Mouse (Mus musculus) limb, embryonic 11.5 days (tissue): ENCODE measurements around the gene Cd300ld5. TPM values are rescaled to one million over a fixed set of nuclear protein-coding genes. Genes with fewer than 3 reads are reported as not detected.

Experiments
- ATAC-seq: fragments of 200-750 bp; cut with Nextera tagmentation; 2 replicates; pipeline ENCODE4 v1.8.0; 2017; ENCODE audit warnings: low read depth; ENCODE audit not compliant: insufficient number of reproducible peaks, low FRiP score, low TSS enrichment
- DNase-seq: peaks from one replicate; pipeline ENCODE4 v3.0.0-alpha.2; 2015; ENCODE audit warnings: low spot score
- H3K27ac ChIP-seq: fragments of 300-500 bp; sonication (generic); replicated peaks from 2 replicates; pipeline ENCODE4 v1.5.1; 2014; ENCODE audit warnings: low read depth, mild to moderate bottlenecking, low read length
- H3K27me3 ChIP-seq: fragments of 300-500 bp; sonication (generic); 2 replicates; pipeline ENCODE4 v1.6.1; 2014; ENCODE audit warnings: mild to moderate bottlenecking, low read length, mixed read lengths; ENCODE audit not compliant: control insufficient read depth, insufficient read depth
- H3K36me3 ChIP-seq: fragments of 300-500 bp; sonication (generic); 2 replicates; pipeline ENCODE4 v1.6.1; 2014; ENCODE audit warnings: mild to moderate bottlenecking, low read length, moderate library complexity, mixed read lengths; ENCODE audit not compliant: control insufficient read depth, insufficient read depth
- H3K4me1 ChIP-seq: fragments of 300-500 bp; sonication (generic); 2 replicates; pipeline ENCODE4 v1.6.1; 2014; ENCODE audit warnings: low read length, mixed read lengths; ENCODE audit not compliant: control insufficient read depth, insufficient read depth
- H3K4me2 ChIP-seq: fragments of 300-500 bp; sonication (generic); 2 replicates; pipeline ENCODE4 v1.6.1; 2014; ENCODE audit warnings: low read depth, mild to moderate bottlenecking, moderate library complexity; ENCODE audit not compliant: severe bottlenecking
- H3K4me3 ChIP-seq: fragments of 300-500 bp; sonication (generic); 2 replicates; pipeline ENCODE4 v1.5.1; 2014; ENCODE audit warnings: low read depth, low read length
- H3K9ac ChIP-seq: fragments of 300-500 bp; sonication (generic); 2 replicates; pipeline ENCODE4 v1.6.1; 2014; ENCODE audit warnings: mild to moderate bottlenecking, low read length
- H3K9me3 ChIP-seq: fragments of 300-500 bp; sonication (generic); 2 replicates; pipeline ENCODE4 v1.6.1; 2016; ENCODE audit warnings: low read length; ENCODE audit not compliant: control insufficient read depth
- WGBS: fragments of 180-500 bp; shearing (Covaris S2); extraction: QIAGEN DNeasy Blood & Tissue Kit; methylation state at CpG from one replicate; pipeline ENCODE4 v1.1.7; 2014; 5-methylcytosine and 5-hydroxymethylcytosine counted together
- polyA plus RNA-seq: library from polyadenylated mRNA; unstranded; fragments of >200 nt; fragmentation: Nextera tagmentation; extraction: Ambion mirVana; gene quantifications from 2 replicates; pipeline ENCODE4 v1.2.1, GENCODE M21; 2014

Gene Cd300ld5
- polyA plus RNA-seq, 1 experiment from 2014 or later, result not detected

DNA sequence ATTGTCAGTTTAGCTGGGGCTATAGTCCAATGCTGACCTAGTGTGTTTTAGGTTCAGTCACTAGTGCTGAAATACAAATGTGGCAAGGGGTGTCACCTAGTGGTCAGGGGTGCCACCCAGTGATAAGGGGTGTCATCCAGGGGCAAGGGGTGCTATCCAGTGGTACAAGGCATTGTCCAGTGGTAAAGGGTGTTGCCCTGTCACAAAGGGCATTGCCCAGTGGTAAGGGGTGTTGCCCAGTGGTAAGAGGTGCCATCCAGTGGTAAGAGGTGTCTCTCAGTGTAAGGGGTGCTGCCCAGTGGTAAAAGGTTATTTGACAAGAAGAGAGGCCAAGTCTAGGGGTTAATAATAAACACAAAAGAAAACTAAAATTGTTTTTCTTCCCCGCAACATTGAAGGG, 39.9 kb upstream of the Cd300ld5 start:
- Histone ChIP-seq H3K27ac (no peak overlapping the region), H3K9me3 (no peaks in the 10 kb centered on the region), H3K4me1 (no peaks in the 10 kb centered on the region), H3K9ac (no peak overlapping the region), H3K36me3 (no peaks in the 10 kb centered on the region), H3K4me2 (no peak overlapping the region), H3K4me3 (no peak overlapping the region), H3K27me3 (no peaks in the 10 kb centered on the region)
- ATAC-seq (no peak), DNase-seq (no peak)
- 89% methylated on average over 1 of the region's 1 CpGs for WGBS

DNA sequence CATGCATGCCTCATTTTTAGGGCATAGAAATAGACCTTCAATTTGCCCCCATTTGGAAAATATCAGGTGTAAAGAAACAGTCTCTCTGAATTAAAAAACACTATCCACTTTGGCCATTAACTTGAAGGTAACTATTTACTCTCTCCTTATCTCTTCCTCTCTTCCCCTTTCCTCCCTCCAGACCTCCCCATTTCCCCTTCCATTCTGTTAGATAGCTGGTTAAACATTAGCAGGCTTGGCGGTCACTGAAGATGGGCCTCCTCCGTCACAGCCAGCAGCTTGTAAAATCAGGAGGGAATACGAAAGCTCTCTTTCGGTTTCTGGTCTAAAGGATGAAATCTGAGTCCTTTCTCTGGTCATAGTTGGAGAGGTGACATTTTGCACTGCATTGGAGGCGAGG, 38.3 kb upstream of the Cd300ld5 start:
- Histone ChIP-seq H3K36me3 (no peaks in the 10 kb centered on the region), H3K4me3 (no peak overlapping the region), H3K4me2 (no peak overlapping the region), H3K27ac (no peak overlapping the region), H3K27me3 (no peaks in the 10 kb centered on the region), H3K9ac (no peak overlapping the region), H3K9me3 (no peaks in the 10 kb centered on the region), H3K4me1 (peaks cover 3% of the 10 kb centered on the region)
- 72% methylated on average over 5 of the region's 5 CpGs for WGBS
- DNase-seq, result no peak
- no peak for ATAC-seq

DNA sequence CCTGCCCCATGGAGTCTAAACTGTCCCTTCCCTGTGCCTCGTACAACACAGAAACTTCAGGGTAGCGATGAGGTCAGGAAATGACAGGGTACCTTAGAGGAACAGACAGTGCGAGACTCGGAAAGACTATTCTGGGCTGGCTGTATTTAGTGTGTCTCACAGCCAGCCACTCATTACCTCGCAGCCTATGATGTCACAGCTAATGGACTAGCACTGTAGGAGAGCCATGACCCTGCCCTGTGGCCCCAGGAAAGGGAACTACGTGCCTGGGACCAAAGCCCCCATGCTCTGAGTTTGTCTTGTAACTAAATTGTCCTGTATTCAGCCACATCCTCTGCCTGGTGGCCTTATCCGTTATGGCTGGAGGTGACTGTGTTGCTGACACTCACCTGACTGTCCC, 37.8 kb upstream of the Cd300ld5 start:
- 80% methylated on average over 7 of the region's 7 CpGs for WGBS
- no peak overlapping the region for H3K9ac ChIP-seq

DNA sequence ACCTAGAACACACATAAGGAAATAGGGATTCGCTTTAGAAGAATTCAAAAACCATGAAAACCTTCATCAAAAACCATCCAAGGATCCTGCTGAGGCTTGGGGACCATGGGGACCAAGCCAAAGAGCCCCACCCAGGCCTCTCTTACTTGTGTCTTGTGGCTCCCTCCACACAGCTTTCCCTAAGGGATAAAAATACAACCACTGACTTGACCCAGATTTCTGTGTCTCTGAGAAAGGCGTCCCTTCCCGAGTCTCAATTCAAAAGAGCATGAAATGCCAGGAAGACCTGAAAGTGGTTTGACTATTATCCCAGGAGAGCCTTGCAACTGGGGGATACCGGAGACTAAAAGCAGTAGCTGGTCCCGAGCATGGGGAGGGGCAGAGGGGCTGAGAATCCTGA, 35.4 kb upstream of the Cd300ld5 start:
- H3K9ac ChIP-seq, result no peak overlapping the region
- WGBS, result 77% methylated on average over 5 of the region's 5 CpGs
- ATAC-seq, result no peak
- no peaks in the 10 kb centered on the region for H3K27me3 ChIP-seq
- no peaks in the 10 kb centered on the region for H3K36me3 ChIP-seq
- peaks cover 3% of the 10 kb centered on the region for H3K4me1 ChIP-seq
- no peaks in the 10 kb centered on the region for H3K9me3 ChIP-seq
- H3K4me2 ChIP-seq, result no peak overlapping the region
- H3K27ac ChIP-seq, result no peak overlapping the region
- no peak for DNase-seq
- H3K4me3 ChIP-seq, result no peak overlapping the region

More for the DNA sequence above, 37.8 kb upstream of the Cd300ld5 start:
- no peak overlapping the region for H3K4me2 ChIP-seq
- H3K27me3 ChIP-seq, result no peaks in the 10 kb centered on the region
- H3K4me1 ChIP-seq, result peaks cover 3% of the 10 kb centered on the region
- no peak overlapping the region for H3K4me3 ChIP-seq
- H3K27ac ChIP-seq, result no peak overlapping the region
- no peaks in the 10 kb centered on the region for H3K36me3 ChIP-seq
- ATAC-seq, result no peak
- no peak for DNase-seq
- H3K9me3 ChIP-seq, result no peaks in the 10 kb centered on the region

DNA sequence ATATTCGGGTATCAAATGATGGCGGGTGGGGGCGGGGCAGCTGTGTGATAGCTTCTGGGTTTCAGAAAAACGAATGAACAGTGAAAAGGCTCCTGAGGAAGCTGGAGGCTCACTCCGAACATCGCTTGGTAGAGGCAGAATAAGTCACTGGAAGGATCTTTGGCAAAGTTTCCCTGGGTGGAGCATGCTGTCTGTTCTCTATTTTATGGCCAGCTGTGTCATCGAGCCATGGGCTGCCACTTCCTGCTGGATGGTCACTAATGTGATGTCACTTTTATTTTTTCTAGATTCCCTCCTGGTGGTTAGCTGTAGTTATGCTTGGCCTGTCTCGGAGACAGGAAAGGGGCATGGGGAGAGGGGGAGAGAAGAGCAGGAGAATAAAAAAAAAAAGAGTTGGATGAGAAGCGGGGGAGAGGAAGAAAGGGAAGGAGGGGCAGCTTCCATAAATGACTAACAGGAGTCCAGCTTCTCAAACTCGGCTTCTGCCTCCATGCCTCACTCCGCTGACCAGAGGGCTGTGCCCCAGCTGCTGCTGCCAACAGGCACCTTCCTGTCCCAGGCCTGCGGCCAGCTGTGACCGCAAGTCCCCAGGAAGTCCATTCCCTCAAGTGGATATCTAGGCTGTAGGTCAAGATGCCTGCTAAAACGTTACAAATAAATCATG, 34.2 kb upstream of the Cd300ld5 start:
- Histone ChIP-seq H3K9ac (no peak overlapping the region), H3K4me3 (no peak overlapping the region), H3K27me3 (no peaks in the 10 kb centered on the region), H3K4me2 (no peak overlapping the region), H3K27ac (no peak overlapping the region), H3K4me1 (peaks cover 3% of the 10 kb centered on the region), H3K36me3 (no peaks in the 10 kb centered on the region), H3K9me3 (no peaks in the 10 kb centered on the region)
- DNase-seq (peak; percentile 31), ATAC-seq (no peak)
- WGBS, result 27% methylated on average over 14 of the region's 14 CpGs

DNA sequence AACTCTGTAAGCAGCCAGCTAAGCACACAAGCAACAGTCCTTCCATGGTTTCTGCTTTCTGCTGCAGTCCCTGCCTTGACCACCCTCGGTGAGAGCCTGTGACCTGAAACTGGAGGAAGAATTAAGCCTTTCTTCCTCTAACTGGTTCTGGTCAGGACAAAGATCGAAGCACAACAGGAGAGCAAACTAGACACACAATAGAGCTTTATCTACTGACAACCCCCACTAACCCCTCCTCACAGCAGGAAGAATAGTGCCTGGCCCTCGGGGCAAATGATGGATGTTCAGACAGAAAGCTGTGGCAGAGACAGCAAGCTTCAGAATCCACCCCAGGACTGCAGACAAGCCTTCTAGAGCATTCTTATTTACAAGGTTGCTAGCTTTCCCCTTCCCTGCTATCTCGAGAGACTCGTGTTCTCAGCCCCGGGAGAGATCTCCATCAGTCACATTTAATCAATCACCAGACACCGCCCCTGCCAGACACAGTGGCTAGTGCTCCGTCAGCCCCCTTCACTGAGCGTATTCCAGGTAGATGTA, 33.5 kb upstream of the Cd300ld5 start:
- no peaks in the 10 kb centered on the region for H3K27me3 ChIP-seq
- no peak overlapping the region for H3K4me2 ChIP-seq
- H3K27ac ChIP-seq, result no peak overlapping the region
- H3K4me1 ChIP-seq, result peaks cover 3% of the 10 kb centered on the region
- 22% methylated on average over 9 of the region's 9 CpGs for WGBS
- no peak for DNase-seq
- no peak overlapping the region for H3K4me3 ChIP-seq
- H3K36me3 ChIP-seq, result no peaks in the 10 kb centered on the region
- no peak for ATAC-seq
- no peaks in the 10 kb centered on the region for H3K9me3 ChIP-seq
- no peak overlapping the region for H3K9ac ChIP-seq

DNA sequence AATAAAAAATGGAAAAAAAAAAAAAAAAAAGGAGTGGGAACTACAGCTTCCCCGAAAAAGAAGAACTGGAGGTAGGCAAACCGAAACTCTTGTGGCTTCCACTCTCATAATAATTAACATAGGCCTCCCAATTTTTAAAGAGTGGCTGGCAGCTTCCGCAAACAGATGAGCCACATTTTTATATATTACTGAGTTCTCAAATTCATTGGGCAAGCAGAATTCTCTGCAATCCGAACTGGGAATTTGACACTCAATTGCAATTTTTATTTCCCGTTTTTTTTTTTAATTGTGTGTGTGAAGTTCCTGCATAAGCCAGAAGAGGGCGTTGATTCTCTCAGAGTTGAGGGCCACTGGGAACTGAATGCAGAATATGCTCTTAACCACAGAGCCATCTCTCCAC, 29.2 kb upstream of the Cd300ld5 start:
- WGBS, result 73% methylated on average over 6 of the region's 6 CpGs
- H3K9me3 ChIP-seq, result no peaks in the 10 kb centered on the region
- no peak overlapping the region for H3K9ac ChIP-seq
- no peak overlapping the region for H3K4me2 ChIP-seq
- no peak overlapping the region for H3K27ac ChIP-seq
- no peaks in the 10 kb centered on the region for H3K36me3 ChIP-seq
- no peak overlapping the region for H3K4me3 ChIP-seq
- H3K4me1 ChIP-seq, result no peaks in the 10 kb centered on the region; the same call in none of the 2 replicates
- H3K27me3 ChIP-seq, result no peaks in the 10 kb centered on the region
- ATAC-seq, result no peak
- DNase-seq, result no peak

DNA sequence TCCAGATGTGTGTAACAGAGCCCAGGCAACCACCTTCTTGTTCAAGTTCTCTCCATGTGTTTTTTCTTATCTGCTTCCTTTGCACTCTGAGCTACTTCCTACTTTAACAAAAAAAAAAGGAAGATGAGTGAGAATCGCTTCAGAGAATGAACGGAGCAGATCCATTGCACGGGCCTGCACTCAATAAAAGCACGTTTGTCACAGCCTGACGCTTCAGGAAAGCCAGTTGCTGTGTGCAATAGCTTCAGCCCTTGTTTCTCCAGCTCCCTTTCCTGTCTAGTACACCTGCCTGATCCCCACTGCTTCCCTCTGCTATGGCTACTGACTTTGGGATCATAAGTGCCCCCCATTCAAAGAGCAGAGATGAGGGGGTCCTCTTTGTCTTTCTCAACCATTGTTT, 24.5 kb upstream of the Cd300ld5 start, which contains the start of gene Cd300e:
Gene Cd300e (minus strand): TSS at position 101 of the 400 bp plus-strand sequence.
- DNase-seq (no peak), ATAC-seq (no peak)
- no peaks in the 10 kb centered on the region for H3K27me3 ChIP-seq
- no peak within 1 kb of the TSS for H3K9ac ChIP-seq
- H3K27ac ChIP-seq, result no peak within 1 kb of the TSS
- H3K9me3 ChIP-seq, result no peaks in the 10 kb centered on the region
- WGBS, result 44% methylated on average over 5 of the region's 5 CpGs
- H3K36me3 ChIP-seq, result no peaks in the 10 kb centered on the region
- no peaks in the 10 kb centered on the region for H3K4me1 ChIP-seq
- H3K4me2 ChIP-seq, result no peak within 1 kb of the TSS
- H3K4me3 ChIP-seq, result no peak within 1 kb of the TSS

DNA sequence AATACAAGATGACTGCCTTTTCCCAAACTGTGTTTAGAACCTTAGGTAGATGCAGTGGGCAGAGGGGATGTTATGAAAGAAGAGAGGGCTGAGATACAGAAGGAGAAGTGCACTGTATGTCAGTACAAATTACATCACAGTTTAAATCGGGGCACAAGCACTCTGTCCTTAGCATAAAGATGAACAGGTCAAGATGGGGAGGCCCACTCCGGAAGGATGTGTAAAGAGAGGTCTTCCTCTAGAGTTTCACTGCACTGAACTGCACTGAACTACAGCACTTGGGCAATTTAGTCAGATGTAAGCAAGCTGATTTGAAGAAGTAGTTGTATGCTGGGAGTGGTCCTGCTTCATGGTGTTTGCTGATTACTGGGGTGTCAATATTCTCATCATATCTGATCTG, 22.2 kb upstream of the Cd300ld5 start:
- Histone ChIP-seq H3K4me2 (no peak overlapping the region), H3K4me3 (no peak overlapping the region), H3K27ac (no peak overlapping the region), H3K9ac (no peak overlapping the region), H3K4me1 (no peaks in the 10 kb centered on the region), H3K27me3 (no peaks in the 10 kb centered on the region), H3K36me3 (no peaks in the 10 kb centered on the region), H3K9me3 (no peaks in the 10 kb centered on the region)
- DNase-seq (no peak), ATAC-seq (no peak)
- WGBS, result 85% methylated on average over 2 of the region's 2 CpGs
